Mouse (Mus musculus) heart, embryonic 13.5 days (tissue): ENCODE data around the gene Ccdc88c. TPM values are rescaled to one million over a fixed set of nuclear protein-coding genes. Genes with fewer than 3 reads are reported as not detected.
A peak's percentile ranks its signal among the peaks of the same experiment; 100 is the strongest.

Experiments
- ATAC-seq: fragments of 200-750 bp; cut with Nextera tagmentation; 2 replicates; pipeline ENCODE4 v1.8.0; 2017; ENCODE audit warnings: moderate TSS enrichment; ENCODE audit not compliant: insufficient number of reproducible peaks, low FRiP score, low TSS enrichment; ENCODE audit errors: extremely low read depth
- H3K27ac ChIP-seq: fragments of 300-500 bp; sonication (generic); replicated peaks from 2 replicates; pipeline ENCODE4 v1.5.1; 2015; ENCODE audit warnings: moderate library complexity, mild to moderate bottlenecking, inconsistent platforms
- H3K27me3 ChIP-seq: fragments of 300-500 bp; sonication (generic); replicated peaks from 2 replicates; pipeline ENCODE4 v1.6.1; 2015; ENCODE audit warnings: mild to moderate bottlenecking, inconsistent platforms
- H3K36me3 ChIP-seq: fragments of 300-500 bp; sonication (generic); 2 replicates; pipeline ENCODE4 v1.6.1; 2015; ENCODE audit warnings: mild to moderate bottlenecking, inconsistent platforms
- H3K4me1 ChIP-seq: fragments of 300-500 bp; sonication (generic); 2 replicates; pipeline ENCODE4 v1.6.1; 2015; ENCODE audit warnings: inconsistent platforms
- H3K4me2 ChIP-seq: fragments of 300-500 bp; sonication (generic); 2 replicates; pipeline ENCODE4 v1.6.1; 2015; ENCODE audit warnings: inconsistent platforms, mild to moderate bottlenecking, moderate library complexity
- H3K4me3 ChIP-seq: fragments of 300-500 bp; sonication (generic); 2 replicates; pipeline ENCODE4 v1.5.1; 2015; ENCODE audit warnings: moderate library complexity, mild to moderate bottlenecking, inconsistent platforms
- H3K9ac ChIP-seq: fragments of 300-500 bp; sonication (generic); 2 replicates; pipeline ENCODE4 v1.6.1; 2015; ENCODE audit warnings: inconsistent platforms, mild to moderate bottlenecking, moderate library complexity
- H3K9me3 ChIP-seq: fragments of 300-500 bp; sonication (generic); 2 replicates; pipeline ENCODE4 v1.6.1; 2016; ENCODE audit warnings: inconsistent platforms
- WGBS: fragments of 180-500 bp; shearing (Covaris S2); methylation state at CpG from one replicate; pipeline ENCODE4 v1.1.7; 2015; ENCODE audit warnings: mixed read lengths; 5-methylcytosine and 5-hydroxymethylcytosine counted together
- polyA plus RNA-seq: library from polyadenylated mRNA; unstranded; fragments of >200 nt; fragmentation: Nextera tagmentation; extraction: Ambion mirVana; gene quantifications from 2 replicates; pipeline ENCODE4 v1.2.1, GENCODE M21; 2015

The Ccdc88c gene
- polyA plus RNA-seq, 1 experiment from 2014 or later, result 1.8 TPM

DNA sequence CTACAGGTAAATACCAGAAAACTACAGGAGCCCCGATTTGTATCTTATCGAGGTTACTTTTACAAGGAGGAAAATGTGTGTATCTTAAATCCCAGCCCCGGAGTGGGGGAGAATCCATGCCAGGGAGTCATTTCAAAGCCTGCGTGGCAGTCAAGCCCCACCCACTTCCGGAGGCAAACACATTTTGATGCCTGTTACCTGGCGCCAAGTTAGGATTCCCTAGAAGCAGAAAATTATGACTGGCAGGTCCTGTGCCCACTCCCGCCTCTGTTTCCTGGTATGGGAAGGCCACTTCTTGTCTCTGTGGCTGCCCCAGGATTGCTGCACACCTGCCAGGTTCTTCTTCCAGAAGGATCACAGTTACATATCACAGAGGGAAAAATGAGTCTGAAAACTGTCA, 2.3 kb downstream of the Ccdc88c start:
- no peaks in the 10 kb centered on the region for H3K9me3 ChIP-seq
- peaks cover 38% of the 10 kb centered on the region for H3K4me1 ChIP-seq
- 60% methylated on average over 7 of the region's 7 CpGs for WGBS
- H3K36me3 ChIP-seq, result no peaks in the 10 kb centered on the region
- H3K4me3 ChIP-seq, result no peak overlapping the region; the same call in 1 of the 2 replicates
- no peak overlapping the region for H3K27ac ChIP-seq
- peak overlapping the region; percentile 99 for H3K4me2 ChIP-seq
- no peak for ATAC-seq
- peaks cover 65% of the 10 kb centered on the region for H3K27me3 ChIP-seq
- H3K9ac ChIP-seq, result peak overlapping the region; percentile 85; the same call in 1 of the 2 replicates

DNA sequence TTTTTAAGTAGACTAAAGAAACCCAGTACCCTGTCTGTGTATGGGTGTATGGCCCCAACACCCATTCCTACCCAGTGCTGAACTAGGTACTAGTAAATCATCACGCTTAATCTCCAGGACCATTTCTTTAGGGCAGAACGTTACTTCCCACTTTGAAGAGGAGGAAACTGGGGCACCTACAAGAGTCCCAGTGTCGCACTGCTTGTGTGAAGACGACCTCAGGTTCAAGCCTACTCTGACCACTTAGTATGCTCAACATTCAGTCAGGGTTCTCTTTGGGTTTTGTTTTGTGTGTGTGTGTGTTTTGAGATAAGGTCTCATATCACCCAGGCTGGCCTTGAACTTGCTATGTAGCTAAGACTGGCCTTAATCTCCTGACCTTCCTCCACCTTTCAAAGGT, 2.8 kb downstream of the Ccdc88c start:
- H3K4me3 ChIP-seq, result no peak overlapping the region
- no peak overlapping the region for H3K27ac ChIP-seq
- peaks cover 65% of the 10 kb centered on the region for H3K27me3 ChIP-seq
- H3K36me3 ChIP-seq, result no peaks in the 10 kb centered on the region
- no peak overlapping the region for H3K9ac ChIP-seq
- no peak for ATAC-seq
- H3K9me3 ChIP-seq, result no peaks in the 10 kb centered on the region
- WGBS, result 71% methylated on average over 4 of the region's 4 CpGs
- peaks cover 38% of the 10 kb centered on the region for H3K4me1 ChIP-seq
- peak overlapping the region; percentile 99 for H3K4me2 ChIP-seq

DNA sequence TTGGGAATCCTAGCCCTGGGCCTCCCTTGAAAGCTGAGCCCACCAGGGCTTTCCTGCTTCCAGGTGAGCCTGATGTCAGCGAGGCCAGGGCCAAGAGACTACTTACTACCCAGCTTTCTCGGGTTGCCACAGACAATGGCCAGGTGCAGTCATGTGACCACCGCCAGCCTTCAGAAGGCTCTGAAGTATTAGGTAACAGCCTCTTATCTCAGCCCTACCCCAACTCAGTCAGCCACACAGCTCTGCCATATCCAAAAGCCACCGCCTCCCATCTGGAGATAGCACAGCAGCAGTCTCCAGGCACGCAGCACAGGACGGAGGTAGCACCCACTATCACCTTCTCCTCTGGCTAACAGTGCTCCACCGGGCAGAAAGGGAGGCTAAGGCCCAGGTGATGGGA, 3.5 kb downstream of the Ccdc88c start:
- H3K4me1 ChIP-seq, result peaks cover 38% of the 10 kb centered on the region
- H3K4me2 ChIP-seq, result peak overlapping the region; percentile 99
- H3K9ac ChIP-seq, result no peak overlapping the region
- H3K27ac ChIP-seq, result no peak overlapping the region
- H3K4me3 ChIP-seq, result no peak overlapping the region
- ATAC-seq, result no peak
- WGBS, result 26% methylated on average over 7 of the region's 7 CpGs
- H3K27me3 ChIP-seq, result peaks cover 65% of the 10 kb centered on the region
- no peaks in the 10 kb centered on the region for H3K36me3 ChIP-seq
- no peaks in the 10 kb centered on the region for H3K9me3 ChIP-seq

DNA sequence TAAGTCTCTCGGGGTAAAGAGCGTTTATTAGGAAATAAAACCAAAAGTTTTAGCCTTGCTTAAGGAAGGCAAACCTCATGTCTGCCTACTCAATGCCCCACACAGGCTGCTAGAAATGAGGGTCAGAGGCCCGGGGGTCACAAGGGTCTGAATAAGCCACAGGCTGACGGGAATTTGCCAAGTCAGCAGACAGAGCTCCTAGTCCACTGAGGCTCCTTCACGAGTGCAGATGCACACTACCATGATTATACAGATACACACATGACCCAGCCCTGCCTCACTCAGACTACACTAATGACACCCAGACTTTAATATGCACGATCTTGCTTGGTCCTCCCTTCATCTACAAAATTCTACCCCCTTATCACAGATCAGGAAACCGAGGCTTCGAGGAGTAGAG, 4.0 kb downstream of the Ccdc88c start:
- peak overlapping the region; percentile 99 for H3K4me2 ChIP-seq
- H3K27me3 ChIP-seq, result peaks cover 65% of the 10 kb centered on the region
- 65% methylated on average over 8 of the region's 8 CpGs for WGBS

DNA sequence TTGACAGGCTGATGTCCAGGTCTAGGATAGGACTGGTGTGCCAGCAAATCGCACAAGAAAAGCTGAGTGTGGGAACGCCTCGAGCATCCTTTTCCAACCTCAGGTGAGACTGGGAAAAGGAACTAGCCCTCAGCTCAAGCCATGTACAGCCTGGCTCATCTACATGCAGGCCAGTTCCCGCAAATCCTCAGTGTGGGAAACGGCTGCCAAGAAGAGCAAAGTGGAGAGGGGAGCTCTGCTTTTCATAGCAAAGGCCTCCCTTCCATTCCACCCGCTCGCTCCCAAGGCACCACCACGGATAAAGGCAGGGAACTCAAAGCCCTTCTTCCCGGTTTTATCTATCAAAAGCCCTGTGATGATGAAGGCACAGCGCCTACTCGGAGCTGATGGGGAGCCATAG, 5.7 kb downstream of the Ccdc88c start:
- Histone ChIP-seq H3K27me3 (peaks cover 57% of the 10 kb centered on the region), H3K9me3 (no peaks in the 10 kb centered on the region), H3K4me1 (peaks cover 39% of the 10 kb centered on the region), H3K27ac (no peak overlapping the region), H3K9ac (no peak overlapping the region), H3K4me2 (no peak overlapping the region), H3K4me3 (no peak overlapping the region), H3K36me3 (no peaks in the 10 kb centered on the region)
- ATAC-seq, result no peak
- 83% methylated on average over 11 of the region's 11 CpGs for WGBS

More for the DNA sequence above, 4.0 kb downstream of the Ccdc88c start:
- peaks cover 38% of the 10 kb centered on the region for H3K4me1 ChIP-seq
- H3K9ac ChIP-seq, result no peak overlapping the region
- no peaks in the 10 kb centered on the region for H3K36me3 ChIP-seq
- no peak for ATAC-seq
- no peak overlapping the region for H3K4me3 ChIP-seq
- H3K9me3 ChIP-seq, result no peaks in the 10 kb centered on the region
- no peak overlapping the region for H3K27ac ChIP-seq

DNA sequence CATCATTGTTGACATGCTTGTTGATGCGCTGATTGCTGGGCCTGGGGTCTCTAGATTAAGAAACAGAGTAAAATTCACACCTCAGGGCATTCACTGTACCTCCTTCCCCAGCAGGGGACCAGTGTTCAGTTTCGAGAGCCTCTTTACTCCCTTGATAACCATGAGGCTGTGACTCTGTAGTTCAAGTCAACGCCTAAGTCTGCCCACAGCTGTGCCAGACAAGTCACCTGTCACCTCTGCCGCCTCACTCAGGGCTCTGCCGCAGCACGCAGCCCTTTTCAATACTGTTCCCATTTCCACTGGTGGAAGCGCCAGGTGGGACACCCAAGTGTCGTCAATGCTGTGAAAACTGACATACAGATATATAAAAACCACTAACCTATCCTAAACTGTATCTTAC, 6.5 kb downstream of the Ccdc88c start:
- peaks cover 39% of the 10 kb centered on the region for H3K4me1 ChIP-seq
- H3K36me3 ChIP-seq, result no peaks in the 10 kb centered on the region
- no peak overlapping the region for H3K4me2 ChIP-seq
- H3K27me3 ChIP-seq, result peaks cover 57% of the 10 kb centered on the region
- WGBS, result 91% methylated on average over 8 of the region's 8 CpGs
- H3K27ac ChIP-seq, result no peak overlapping the region
- ATAC-seq, result no peak
- no peak overlapping the region for H3K4me3 ChIP-seq
- H3K9me3 ChIP-seq, result no peaks in the 10 kb centered on the region
- H3K9ac ChIP-seq, result no peak overlapping the region

DNA sequence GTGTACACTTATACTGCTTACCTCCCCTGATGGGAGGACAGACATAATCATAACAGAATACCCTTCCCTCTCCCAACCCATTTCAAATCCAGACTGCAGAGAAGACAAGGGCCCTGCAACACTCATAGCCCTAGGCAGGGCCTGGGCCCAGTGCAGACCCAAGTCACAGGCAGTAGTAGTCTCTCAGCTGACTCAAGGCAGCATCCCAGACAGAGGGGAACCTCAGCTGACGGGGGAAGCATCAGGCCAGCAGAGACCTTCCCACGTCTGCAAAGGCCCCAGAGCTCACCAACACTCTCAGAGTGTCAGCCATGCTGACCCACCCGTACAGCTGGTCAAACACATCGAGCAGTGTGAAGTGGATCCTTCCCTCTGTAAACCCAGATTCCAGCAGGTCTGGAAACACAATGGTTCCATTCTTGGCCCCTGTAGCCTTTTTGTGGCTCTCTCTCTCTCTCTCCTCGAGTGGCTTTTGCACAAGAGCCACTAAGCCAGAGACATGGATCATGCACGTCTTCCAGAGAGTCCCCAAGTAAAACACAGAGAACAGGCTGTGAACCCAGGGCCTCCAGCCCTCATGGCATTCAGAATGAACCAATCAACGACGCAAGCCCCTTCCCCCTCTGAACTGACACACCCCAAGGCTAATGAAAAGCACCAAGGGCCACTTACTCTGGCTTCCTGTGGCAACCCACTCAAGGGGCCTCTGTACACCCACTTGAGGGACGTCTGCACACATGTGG, 7.2 kb downstream of the Ccdc88c start:
- Histone ChIP-seq H3K4me3 (no peak overlapping the region), H3K27ac (no peak overlapping the region), H3K4me2 (no peak overlapping the region), H3K4me1 (peaks cover 32% of the 10 kb centered on the region), H3K9ac (no peak overlapping the region), H3K9me3 (no peaks in the 10 kb centered on the region), H3K36me3 (no peaks in the 10 kb centered on the region), H3K27me3 (peaks cover 57% of the 10 kb centered on the region)
- ATAC-seq, result no peak
- WGBS, result 70% methylated on average over 9 of the region's 9 CpGs

DNA sequence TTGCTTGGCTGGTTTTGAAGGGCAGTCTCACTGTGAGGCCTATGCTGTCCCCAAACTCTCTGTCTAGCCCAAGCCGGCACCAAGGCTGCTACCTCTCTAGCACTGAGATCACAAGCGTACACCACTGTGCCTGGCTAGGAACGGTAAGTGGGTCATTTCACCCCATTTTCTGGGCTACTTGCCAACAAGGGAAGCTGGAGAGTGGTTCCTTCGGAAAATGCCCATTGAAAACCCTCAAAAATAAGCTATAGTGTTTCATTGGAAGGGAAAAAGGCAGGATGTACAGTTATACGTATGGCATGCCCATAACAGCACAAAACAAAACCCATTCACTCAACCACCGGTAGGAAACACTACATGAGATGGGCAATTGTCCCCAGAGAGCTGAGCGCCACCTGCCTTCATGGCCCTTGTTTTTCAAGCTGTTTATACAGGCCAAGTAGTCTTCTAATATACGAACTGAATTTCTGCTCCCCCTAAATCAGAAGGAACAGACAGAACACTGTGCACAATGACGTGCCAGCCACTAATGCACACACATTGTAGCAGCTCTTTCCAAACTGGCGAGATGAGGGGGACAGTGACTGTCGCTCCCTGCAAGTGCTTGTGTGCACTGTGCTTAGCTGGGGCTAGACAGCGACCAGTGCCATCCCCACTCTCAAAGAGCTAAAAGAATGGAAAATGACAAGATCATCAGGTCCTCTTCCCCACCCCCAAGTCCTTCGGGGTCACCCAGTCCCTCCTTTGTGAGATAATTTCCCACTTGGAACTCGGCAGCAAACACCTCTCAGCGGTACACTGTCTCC, 8.4 kb downstream of the Ccdc88c start:
- no peak overlapping the region for H3K4me2 ChIP-seq
- no peak overlapping the region for H3K4me3 ChIP-seq
- H3K27me3 ChIP-seq, result peaks cover 57% of the 10 kb centered on the region
- H3K9ac ChIP-seq, result no peak overlapping the region
- H3K36me3 ChIP-seq, result no peaks in the 10 kb centered on the region
- 80% methylated on average over 15 of the region's 15 CpGs for WGBS
- no peak overlapping the region for H3K27ac ChIP-seq
- H3K9me3 ChIP-seq, result no peaks in the 10 kb centered on the region
- peaks cover 26% of the 10 kb centered on the region for H3K4me1 ChIP-seq
- ATAC-seq, result no peak

DNA sequence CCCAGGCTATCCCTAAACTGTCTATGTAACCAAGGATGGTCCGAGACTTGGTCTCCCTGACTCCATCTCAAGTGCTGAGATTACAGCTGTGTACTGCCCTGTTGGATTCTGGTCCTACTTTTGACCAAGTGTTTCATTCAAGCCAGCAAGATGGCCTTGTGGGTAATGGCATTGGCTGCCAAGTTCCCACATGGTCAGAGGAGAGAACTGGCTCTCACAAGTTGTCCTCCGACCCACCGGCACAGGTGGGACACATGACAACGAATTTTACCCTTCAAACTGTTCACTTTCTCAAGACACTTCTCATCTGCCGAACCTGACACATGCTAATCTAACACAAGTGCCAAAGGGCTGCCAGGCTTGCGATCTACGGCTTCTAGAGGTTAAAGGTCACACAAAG, 9.4 kb downstream of the Ccdc88c start:
- Histone ChIP-seq H3K4me2 (no peak overlapping the region), H3K9ac (no peak overlapping the region), H3K27ac (no peak overlapping the region), H3K4me3 (no peak overlapping the region), H3K9me3 (no peaks in the 10 kb centered on the region), H3K36me3 (no peaks in the 10 kb centered on the region), H3K4me1 (peaks cover 23% of the 10 kb centered on the region), H3K27me3 (peaks cover 57% of the 10 kb centered on the region)
- no peak for ATAC-seq
- 86% methylated on average over 7 of the region's 7 CpGs for WGBS

DNA sequence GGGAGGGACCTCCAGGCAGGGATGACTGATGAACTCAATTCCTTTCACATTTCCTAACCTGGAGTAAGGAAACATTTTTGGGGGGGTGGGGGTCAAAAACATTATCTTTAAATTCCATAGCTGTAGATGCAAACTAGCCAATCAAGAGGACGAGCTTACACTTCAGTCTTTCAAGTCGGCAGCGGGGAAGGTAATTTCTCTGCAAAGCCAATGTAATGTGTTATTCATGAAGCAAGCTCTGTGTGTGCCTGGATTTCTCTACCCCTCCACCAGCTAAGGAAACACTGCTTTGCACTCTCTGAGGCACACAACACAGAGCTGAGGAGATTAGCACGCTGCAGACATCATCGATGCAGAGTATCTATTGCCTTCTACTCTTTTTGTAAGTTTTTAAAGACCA, 9.8 kb downstream of the Ccdc88c start:
- 83% methylated on average over 5 of the region's 5 CpGs for WGBS
- H3K9me3 ChIP-seq, result no peaks in the 10 kb centered on the region
- no peak overlapping the region for H3K27ac ChIP-seq
- ATAC-seq, result no peak
- H3K27me3 ChIP-seq, result peaks cover 57% of the 10 kb centered on the region
- H3K4me2 ChIP-seq, result no peak overlapping the region
- H3K9ac ChIP-seq, result no peak overlapping the region
- peaks cover 24% of the 10 kb centered on the region for H3K4me1 ChIP-seq
- H3K4me3 ChIP-seq, result no peak overlapping the region
- H3K36me3 ChIP-seq, result no peaks in the 10 kb centered on the region

DNA sequence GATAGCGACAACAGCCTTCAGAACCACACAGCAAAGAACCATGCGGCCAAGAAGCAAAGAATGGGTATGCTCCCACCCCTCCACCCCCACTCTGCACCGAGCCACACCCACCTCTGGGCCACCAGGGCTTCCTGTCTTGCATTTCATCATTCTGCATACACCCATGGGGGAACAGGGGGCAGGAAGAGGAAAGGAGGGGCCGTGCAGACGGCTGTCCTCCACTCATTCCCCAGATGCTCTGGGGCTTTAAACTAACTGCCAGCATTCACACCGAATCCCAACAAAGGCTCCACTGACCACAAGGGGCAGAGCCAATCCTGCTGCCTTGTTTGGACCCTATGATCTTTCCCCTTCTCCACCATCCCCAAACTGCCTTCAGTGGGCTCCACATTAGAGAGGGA, 10.9 kb downstream of the Ccdc88c start:
- 18% methylated on average over 6 of the region's 6 CpGs for WGBS
- Histone ChIP-seq H3K36me3 (no peaks in the 10 kb centered on the region), H3K27me3 (peaks cover 56% of the 10 kb centered on the region), H3K4me1 (peaks cover 24% of the 10 kb centered on the region), H3K9ac (peak overlapping the region; percentile 2; the same call in 1 of the 2 replicates), H3K4me2 (peak overlapping the region; percentile 48), H3K27ac (peak overlapping the region; percentile 37; the same call in 1 of the 2 replicates), H3K4me3 (no peak overlapping the region), H3K9me3 (no peaks in the 10 kb centered on the region)
- ATAC-seq, result no peak
